In the genomic region with DNA sequence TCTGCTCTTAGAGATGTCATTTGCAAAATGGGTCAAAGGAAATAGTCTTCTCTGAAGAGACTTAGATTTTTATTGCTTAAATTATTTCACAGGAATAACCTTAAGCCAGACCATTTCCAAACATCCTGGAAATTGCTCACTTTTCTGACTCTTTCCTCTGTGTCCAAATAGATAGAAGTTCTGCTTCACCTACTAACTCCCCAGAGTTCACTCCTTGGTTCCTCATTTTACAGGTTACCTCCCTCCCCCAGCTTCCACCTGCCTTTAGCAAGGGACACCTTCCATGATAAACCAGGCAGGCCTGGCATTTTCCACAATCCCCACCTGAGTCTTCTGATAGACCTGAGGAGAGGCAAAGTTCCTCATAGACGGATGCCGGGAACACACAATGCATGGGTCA, we compare ENCODE assay signal across 19 mouse cellular contexts. TPM values are rescaled to one million over a fixed set of nuclear protein-coding genes. Genes with fewer than 3 reads are reported as not detected.
A peak's percentile ranks its signal among the peaks of the same experiment; 100 is the strongest.
DNase-seq lines count a peak whose midpoint lies in the region; ATAC-seq lines count a peak whose summit lies in the region.
"Had no signal": no experiment of that assay in that cellular context is flagged by ENCODE, and none has a peak within 500 bp of the region (broad histone marks: within the 10 kb centered on the region; RNA-seq: fewer than 3 reads in every experiment).

No protein-coding gene starts in this region.

- DNase-seq in kidney, postnatal 4 days, result no peak
- DNase-seq: adrenal gland, adult 2 months; adrenal gland, adult 8-10 months; adrenal gland, postnatal 10 days; adrenal gland, postnatal 14 days; adrenal gland, postnatal 25 days; adrenal gland, postnatal 36 days; B cell, adult 2 months; cerebellum, adult 11 months; cerebellum, adult 11-12 months; cerebellum, adult 18-20 months; cerebellum, adult 2 months had no signal

- peak; percentile 62 for ATAC-seq in megakaryocyte, adult 5-6 weeks (ENCODE audit: poor library complexity, severe bottlenecking)
- ATAC-seq: activated CD4-positive, CD25-positive, alpha-beta regulatory T cell, adult 4 months; CD4-positive, CD25-positive, alpha-beta regulatory T cell, adult 4 months; Patski had no signal

RNA-seq across cellular contexts. Expression of a gene that starts 12.5 kb away (rescaled TPM):
- 1,347 and 1,763 TPM in 2 replicates for total RNA-seq in megakaryocyte, adult 5-6 weeks (2015)
- total RNA-seq in megakaryocyte, adult 5-6 weeks (2017), result 1,568 and 2,380 TPM in 2 replicates
- total RNA-seq: ES-E14, MEL had no signal

RNA-seq across cellular contexts. Expression of a gene that starts 16.2 kb away (rescaled TPM):
- total RNA-seq in megakaryocyte, adult 5-6 weeks (2015), result not detected in 2 replicates
- not detected in 2 replicates for total RNA-seq in megakaryocyte, adult 5-6 weeks (2017)
- total RNA-seq: CH12.LX, MEL had no signal

RNA-seq across cellular contexts. Expression of a gene that starts 50.8 kb away (rescaled TPM):
- 3.7 and 8.9 TPM in 2 replicates for total RNA-seq in megakaryocyte, adult 5-6 weeks (2015)
- total RNA-seq in megakaryocyte, adult 5-6 weeks (2017), result 4.3 and 11.1 TPM in 2 replicates

RNA-seq across cellular contexts. Expression of a gene that starts 55.2 kb away (rescaled TPM):
- total RNA-seq in megakaryocyte, adult 5-6 weeks (2015), result not detected in 2 replicates
- 0.04 TPM in 1 of 2 replicates, not detected in the other for total RNA-seq in megakaryocyte, adult 5-6 weeks (2017)
- total RNA-seq: MEL had no signal
